Mouse (Mus musculus) hindbrain, embryonic 12.5 days (tissue): Measurements from ENCODE around the gene Cars. TPM values are rescaled to one million over a fixed set of nuclear protein-coding genes. Genes with fewer than 3 reads are reported as not detected.
A peak's percentile ranks its signal among the peaks of the same experiment; 100 is the strongest.
"Not testable (repeated sequence)": the region's sequence is repeated elsewhere in the genome, so short reads cannot be mapped to it uniquely, and the experiment has no call there.

Experiments used
- ATAC-seq: fragments of 200-750 bp; cut with Nextera tagmentation; 2 replicates; pipeline ENCODE4 v1.8.0; 2017; ENCODE audit warnings: moderate TSS enrichment; ENCODE audit not compliant: low FRiP score
- H3K27ac ChIP-seq: fragments of 300-500 bp; sonication (generic); 2 replicates; pipeline ENCODE4 v1.5.1; 2016; ENCODE audit warnings: mild to moderate bottlenecking
- H3K27me3 ChIP-seq: fragments of 300-500 bp; sonication (generic); 2 replicates; pipeline ENCODE4 v1.6.1; 2016; ENCODE audit warnings: mild to moderate bottlenecking
- H3K36me3 ChIP-seq: fragments of 300-500 bp; sonication (generic); 2 replicates; pipeline ENCODE4 v1.6.1; 2016; ENCODE audit warnings: mild to moderate bottlenecking
- H3K4me1 ChIP-seq: fragments of 300-500 bp; sonication (generic); 2 replicates; pipeline ENCODE4 v1.6.1; 2016
- H3K4me2 ChIP-seq: fragments of 300-500 bp; sonication (generic); replicated peaks from 2 replicates; pipeline ENCODE4 v1.6.1; 2016; ENCODE audit warnings: mild to moderate bottlenecking
- H3K4me3 ChIP-seq: fragments of 300-500 bp; sonication (generic); 2 replicates; pipeline ENCODE4 v1.5.1; 2016; ENCODE audit warnings: mild to moderate bottlenecking
- H3K9ac ChIP-seq: fragments of 300-500 bp; sonication (generic); 2 replicates; pipeline ENCODE4 v1.6.1; 2016; ENCODE audit warnings: mild to moderate bottlenecking, moderate library complexity
- H3K9me3 ChIP-seq: fragments of 300-500 bp; sonication (generic); replicated peaks from 2 replicates; pipeline ENCODE4 v1.6.1; 2016; ENCODE audit warnings: mild to moderate bottlenecking
- WGBS: fragments of 180-500 bp; shearing (Covaris S2); methylation state at CpG from one replicate; pipeline ENCODE4 v1.1.7; 2016; 5-methylcytosine and 5-hydroxymethylcytosine counted together
- polyA plus RNA-seq: library from polyadenylated mRNA; unstranded; fragments of >200 nt; fragmentation: Nextera tagmentation; extraction: Ambion mirVana; gene quantifications from 2 replicates; pipeline ENCODE4 v1.2.1, GENCODE M21; 2016

Gene Cars
- polyA plus RNA-seq, 1 experiment from 2014 or later: 57.1 TPM

GRCm38 (mm10) chr7:143565648-143566039 lies 34.2 kb downstream of the Cars start:
- peaks cover 98% of the 10 kb centered on the region for H3K36me3 ChIP-seq
- no peak overlapping the region for H3K27ac ChIP-seq
- no peaks in the 10 kb centered on the region for H3K4me1 ChIP-seq
- WGBS: 89% methylated on average over 3 of the region's 3 CpGs
- H3K4me2 ChIP-seq: no peak overlapping the region
- no peak overlapping the region for H3K9ac ChIP-seq
- H3K4me3 ChIP-seq: no peak overlapping the region
- ATAC-seq: no peak
- no peaks in the 10 kb centered on the region for H3K27me3 ChIP-seq
- H3K9me3 ChIP-seq: no peaks in the 10 kb centered on the region

GRCm38 (mm10) chr7:143565015-143565647 lies 34.8 kb downstream of the Cars start:
- Histone ChIP-seq H3K4me3 (no peak overlapping the region), H3K27me3 (no peaks in the 10 kb centered on the region), H3K4me1 (no peaks in the 10 kb centered on the region), H3K36me3 (peaks cover 98% of the 10 kb centered on the region), H3K9ac (no peak overlapping the region), H3K4me2 (no peak overlapping the region), H3K9me3 (no peaks in the 10 kb centered on the region), H3K27ac (no peak overlapping the region)
- ATAC-seq: no peak
- 94% methylated on average over 6 of the region's 6 CpGs for WGBS

- H3K9me3 ChIP-seq: no peaks in the 10 kb centered on the region
- WGBS: 89% methylated on average over 5 of the region's 5 CpGs
- no peak overlapping the region for H3K27ac ChIP-seq
- peaks cover 97% of the 10 kb centered on the region for H3K36me3 ChIP-seq
- H3K9ac ChIP-seq: no peak overlapping the region
- H3K4me3 ChIP-seq: no peak overlapping the region
- no peak for ATAC-seq
- no peaks in the 10 kb centered on the region for H3K27me3 ChIP-seq
- no peak overlapping the region for H3K4me2 ChIP-seq
- H3K4me1 ChIP-seq: no peaks in the 10 kb centered on the region
These were observed 36.1 kb downstream of the Cars start for GRCm38 (mm10) chr7:143563787-143564186.

GRCm38 (mm10) chr7:143557616-143558015 lies 42.3 kb downstream of the Cars start:
- no peak for ATAC-seq
- Histone ChIP-seq H3K4me2 (no peak overlapping the region), H3K4me3 (no peak overlapping the region), H3K9ac (no peak overlapping the region), H3K36me3 (peaks cover 82% of the 10 kb centered on the region), H3K27me3 (no peaks in the 10 kb centered on the region), H3K4me1 (no peaks in the 10 kb centered on the region), H3K9me3 (no peaks in the 10 kb centered on the region), H3K27ac (no peak overlapping the region)
- WGBS: 90% methylated on average over 7 of the region's 7 CpGs

- Histone ChIP-seq H3K4me1 (no peaks in the 10 kb centered on the region), H3K36me3 (peaks cover 77% of the 10 kb centered on the region), H3K9me3 (no peaks in the 10 kb centered on the region), H3K27ac (no peak overlapping the region), H3K9ac (no peak overlapping the region), H3K27me3 (no peaks in the 10 kb centered on the region), H3K4me3 (no peak overlapping the region), H3K4me2 (no peak overlapping the region)
- no peak for ATAC-seq
- WGBS: 81% methylated on average over 8 of the region's 8 CpGs
These were observed 42.8 kb downstream of the Cars start for GRCm38 (mm10) chr7:143556964-143557610.

GRCm38 (mm10) chr7:143549588-143550220 lies 50.2 kb downstream of the Cars start:
- ATAC-seq: peak; percentile 3; the same call in 1 of the 2 replicates
- Histone ChIP-seq H3K4me2 (peak overlapping the region; percentile 78), H3K4me1 (peaks cover 21% of the 10 kb centered on the region), H3K9me3 (no peaks in the 10 kb centered on the region), H3K36me3 (peaks cover 7% of the 10 kb centered on the region), H3K27me3 (no peaks in the 10 kb centered on the region), H3K27ac (peak overlapping the region; percentile 75), H3K9ac (peak overlapping the region; percentile 69), H3K4me3 (peak overlapping the region; percentile 96)
- WGBS: 34% methylated on average over 2 of the region's 2 CpGs

GRCm38 (mm10) chr7:143548976-143549457 lies 50.9 kb downstream of the Cars start, which contains the start of gene Nap1l4:
TSS of gene Nap1l4 (minus strand) at chr7:143549106.
- Histone ChIP-seq H3K9ac (peak within 1 kb of the TSS; percentile 90), H3K4me1 (peaks cover 21% of the 10 kb centered on the region), H3K27ac (peak within 1 kb of the TSS; percentile 93), H3K36me3 (no peaks in the 10 kb centered on the region), H3K4me2 (peak within 1 kb of the TSS; percentile 78), H3K9me3 (no peaks in the 10 kb centered on the region), H3K27me3 (no peaks in the 10 kb centered on the region), H3K4me3 (peak within 1 kb of the TSS; percentile 96)
- WGBS: under 1% methylated on average over 39 of the region's 43 CpGs
- ATAC-seq: peak; percentile 98

GRCm38 (mm10) chr7:143548231-143548961 lies 51.5 kb downstream of the Cars start:
- no peaks in the 10 kb centered on the region for H3K9me3 ChIP-seq
- peak; percentile 84 for ATAC-seq
- H3K4me2 ChIP-seq: peak overlapping the region; percentile 78
- no peaks in the 10 kb centered on the region for H3K27me3 ChIP-seq
- H3K27ac ChIP-seq: peak overlapping the region; percentile 93
- peak overlapping the region; percentile 96 for H3K4me3 ChIP-seq
- under 1% methylated on average over 45 of the region's 63 CpGs for WGBS
- H3K36me3 ChIP-seq: no peaks in the 10 kb centered on the region
- peaks cover 21% of the 10 kb centered on the region for H3K4me1 ChIP-seq
- peak overlapping the region; percentile 90 for H3K9ac ChIP-seq

GRCm38 (mm10) chr7:143546554-143546953 lies 53.3 kb downstream of the Cars start:
- Histone ChIP-seq H3K4me2 (no peak overlapping the region), H3K9ac (no peak overlapping the region), H3K36me3 (no peaks in the 10 kb centered on the region), H3K9me3 (no peaks in the 10 kb centered on the region), H3K27me3 (no peaks in the 10 kb centered on the region), H3K4me3 (no peak overlapping the region), H3K27ac (no peak overlapping the region), H3K4me1 (peaks cover 21% of the 10 kb centered on the region)
- WGBS: 80% methylated on average over 2 of the region's 2 CpGs
- no peak for ATAC-seq

GRCm38 (mm10) chr7:143544368-143544767 lies 55.5 kb downstream of the Cars start:
- Histone ChIP-seq H3K4me1 (peaks cover 15% of the 10 kb centered on the region), H3K27ac (no peak overlapping the region), H3K36me3 (peaks cover 12% of the 10 kb centered on the region; the same call in 1 of the 2 replicates), H3K9me3 (no peaks in the 10 kb centered on the region), H3K9ac (no peak overlapping the region), H3K27me3 (no peaks in the 10 kb centered on the region), H3K4me2 (no peak overlapping the region), H3K4me3 (no peak overlapping the region)
- no peak for ATAC-seq
- WGBS: 96% methylated on average over 2 of the region's 2 CpGs

GRCm38 (mm10) chr7:143538671-143539070 lies 61.2 kb downstream of the Cars start:
- Histone ChIP-seq H3K27me3 (no peaks in the 10 kb centered on the region), H3K27ac (no peak overlapping the region), H3K4me1 (no peaks in the 10 kb centered on the region), H3K4me2 (no peak overlapping the region), H3K9ac (no peak overlapping the region), H3K9me3 (no peaks in the 10 kb centered on the region), H3K4me3 (no peak overlapping the region), H3K36me3 (peaks cover 61% of the 10 kb centered on the region)
- WGBS: 69% methylated on average over 1 of the region's 1 CpGs
- ATAC-seq: no peak

- not testable (repeated sequence) for H3K27ac ChIP-seq, H3K9me3 ChIP-seq, H3K27me3 ChIP-seq, H3K4me3 ChIP-seq, H3K4me2 ChIP-seq, H3K9ac ChIP-seq, H3K4me1 ChIP-seq, ATAC-seq
- 93% methylated on average over 6 of the region's 6 CpGs for WGBS
- peaks cover 66% of the 10 kb centered on the region for H3K36me3 ChIP-seq
These were observed 61.7 kb downstream of the Cars start for GRCm38 (mm10) chr7:143538229-143538628.
